Mouse (Mus musculus): ENCODE measurements around the gene Hspa1b. TPM values are rescaled to one million over a fixed set of nuclear protein-coding genes. Genes with fewer than 3 reads are reported as not detected.
"Not testable (repeated sequence)": the region's sequence is repeated elsewhere in the genome, so short reads cannot be mapped to it uniquely, and the experiment has no call there.

Hspa1b gene
- polyA plus RNA-seq, 1 experiment from 2014 or later: 0.56 TPM

- no peak for ATAC-seq (ENCODE audit: low FRiP score)
- WGBS: under 1% methylated on average over 29 of the region's 29 CpGs
These were observed 7.2 kb downstream of the Hspa1b start for GRCm38 (mm10) chr17:34951636-34952377.

GRCm38 (mm10) chr17:34950514-34951455 lies 8.3 kb downstream of the Hspa1b start:
- Histone ChIP-seq H3K36me3 (replicated peaks; ENCODE audit: control insufficient read depth, insufficient read depth) (peaks cover 29% of the 10 kb centered on the region), H3K9ac (peak overlapping the region; percentile 98), H3K4me3 (replicated peaks; ENCODE audit: low read length) (peak overlapping the region; percentile 74), H3K9me3 (ENCODE audit: control insufficient read depth, low read length) (no peaks in the 10 kb centered on the region), H3K4me1 (replicated peaks; ENCODE audit: control insufficient read depth, insufficient read depth, low read length) (peaks cover 15% of the 10 kb centered on the region), H3K4me2 (replicated peaks) (peak overlapping the region; percentile 83), H3K27me3 (ENCODE audit: control insufficient read depth, insufficient read depth, low read length) (peaks cover 8% of the 10 kb centered on the region), H3K27ac (peak overlapping the region; percentile 86)
- no peak for ATAC-seq (ENCODE audit: low FRiP score)
- DNase-seq (ENCODE audit: low spot score): no peak
- WGBS: 29% methylated on average over 10 of the region's 10 CpGs

More at GRCm38 (mm10) chr17:34951636-34952377, 7.2 kb downstream of the Hspa1b start:
- Histone ChIP-seq H3K27ac (peak overlapping the region; percentile 86), H3K4me3 (replicated peaks; ENCODE audit: low read length) (peak overlapping the region; percentile 74), H3K36me3 (replicated peaks; ENCODE audit: control insufficient read depth, insufficient read depth) (peaks cover 29% of the 10 kb centered on the region), H3K9ac (peak overlapping the region; percentile 98), H3K9me3 (ENCODE audit: control insufficient read depth, low read length) (no peaks in the 10 kb centered on the region), H3K4me2 (replicated peaks) (peak overlapping the region; percentile 83), H3K4me1 (replicated peaks; ENCODE audit: control insufficient read depth, insufficient read depth, low read length) (peaks cover 15% of the 10 kb centered on the region), H3K27me3 (ENCODE audit: control insufficient read depth, insufficient read depth, low read length) (peaks cover 11% of the 10 kb centered on the region)
- DNase-seq (ENCODE audit: low spot score): peak; percentile 47

DNA sequence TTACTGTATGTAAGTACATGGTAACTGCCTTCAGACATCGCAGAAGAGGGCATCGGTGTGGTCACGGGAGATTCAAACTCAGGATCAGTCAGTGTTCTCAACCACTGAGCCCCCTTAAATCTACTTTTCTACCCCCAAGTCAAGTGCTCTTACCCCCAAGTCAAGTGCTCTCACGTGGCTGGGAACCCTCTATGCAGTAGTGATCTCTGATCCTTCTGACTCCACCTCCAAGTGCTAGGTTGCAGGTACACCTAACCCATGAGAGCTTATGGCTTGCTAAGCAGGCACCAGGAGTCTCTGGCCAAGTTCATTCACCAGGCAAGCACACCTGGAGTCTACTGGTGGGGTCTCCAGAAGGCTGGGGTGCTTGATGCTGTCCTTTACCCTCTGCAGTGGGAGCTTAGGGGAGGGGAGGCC lies 9.5 kb downstream of the Hspa1b start:
- H3K36me3 ChIP-seq (replicated peaks; ENCODE audit: control insufficient read depth, insufficient read depth): peaks cover 29% of the 10 kb centered on the region
- ATAC-seq (ENCODE audit: low FRiP score): no peak
- H3K27ac ChIP-seq: no peak overlapping the region
- no peak overlapping the region for H3K4me3 ChIP-seq (replicated peaks; ENCODE audit: low read length)
- no peaks in the 10 kb centered on the region for H3K9me3 ChIP-seq (ENCODE audit: control insufficient read depth, low read length)
- peaks cover 15% of the 10 kb centered on the region for H3K4me1 ChIP-seq (replicated peaks; ENCODE audit: control insufficient read depth, insufficient read depth, low read length)
- no peak overlapping the region for H3K4me2 ChIP-seq (replicated peaks)
- no peak for DNase-seq (ENCODE audit: low spot score)
- no peaks in the 10 kb centered on the region for H3K27me3 ChIP-seq (ENCODE audit: control insufficient read depth, insufficient read depth, low read length)
- 34% methylated on average over 4 of the region's 4 CpGs for WGBS
- H3K9ac ChIP-seq: no peak overlapping the region

DNA sequence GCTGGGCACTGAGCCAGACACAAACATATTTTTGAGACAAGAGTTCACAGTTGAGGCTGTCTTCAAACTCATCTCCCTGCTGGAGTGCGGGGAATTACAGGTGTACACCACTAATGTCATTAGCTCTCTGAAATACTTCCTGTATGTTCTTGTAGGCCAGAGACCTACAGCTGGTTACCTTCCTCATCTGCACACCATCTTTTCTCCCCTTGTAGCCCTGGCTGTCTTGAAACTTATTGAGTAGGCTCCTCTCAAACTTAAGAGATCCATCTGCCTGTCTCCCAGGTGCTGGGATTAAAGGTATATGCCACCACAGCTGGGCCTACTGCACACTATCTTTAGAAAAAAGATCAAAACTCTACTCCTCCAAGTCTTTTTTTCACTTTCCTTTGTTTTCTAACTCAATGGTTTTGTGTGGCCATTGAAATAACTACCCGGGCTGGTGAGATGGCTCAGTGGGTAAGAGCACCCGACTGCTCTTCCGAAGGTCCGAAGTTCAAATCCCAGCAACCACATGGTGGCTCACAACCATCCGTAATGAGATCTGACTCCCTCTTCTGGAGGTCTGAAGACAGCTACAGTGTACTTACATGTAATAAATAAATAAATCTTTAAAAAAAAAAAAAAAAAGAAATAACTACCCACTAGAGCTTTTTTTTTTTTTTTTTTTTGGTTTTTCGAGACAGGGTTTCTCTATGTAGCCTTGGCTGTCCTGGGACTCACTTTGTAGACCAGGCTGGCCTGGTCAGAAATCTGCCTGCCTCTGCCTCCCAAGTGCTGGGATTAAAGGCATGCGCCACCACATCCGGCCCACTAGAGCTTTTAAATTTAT lies 10.1 kb downstream of the Hspa1b start:
- 64% methylated on average over 9 of the region's 9 CpGs for WGBS
- H3K9ac ChIP-seq; H3K4me3 ChIP-seq (replicated peaks; ENCODE audit: low read length); DNase-seq (ENCODE audit: low spot score); H3K27me3 ChIP-seq (ENCODE audit: control insufficient read depth, insufficient read depth, low read length); ATAC-seq (ENCODE audit: low FRiP score); H3K27ac ChIP-seq; H3K4me2 ChIP-seq (replicated peaks); H3K9me3 ChIP-seq (ENCODE audit: control insufficient read depth, low read length): not testable (repeated sequence)
- H3K4me1 ChIP-seq (replicated peaks; ENCODE audit: control insufficient read depth, insufficient read depth, low read length): peaks cover 15% of the 10 kb centered on the region
- peaks cover 29% of the 10 kb centered on the region for H3K36me3 ChIP-seq (replicated peaks; ENCODE audit: control insufficient read depth, insufficient read depth)

DNA sequence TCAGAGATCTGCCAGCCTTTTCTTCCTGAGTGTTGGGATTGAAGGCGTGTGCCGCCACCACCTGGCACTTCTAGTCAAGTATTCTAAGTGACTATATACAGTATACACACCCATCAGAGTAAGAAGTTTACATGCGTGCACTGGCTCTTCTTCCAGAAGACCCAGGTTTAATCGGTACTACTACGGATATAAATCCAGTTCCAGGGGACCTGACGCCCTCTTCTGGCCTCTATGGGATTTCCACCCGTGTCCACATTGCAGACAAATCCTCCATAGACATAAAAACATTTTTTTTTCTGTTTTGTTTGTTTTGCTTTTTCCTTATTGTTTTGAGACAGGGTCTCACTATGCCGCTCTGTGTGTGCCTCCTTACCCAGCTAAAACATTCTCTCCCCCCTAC lies 11.4 kb downstream of the Hspa1b start:
- Histone ChIP-seq H3K4me1 (replicated peaks; ENCODE audit: control insufficient read depth, insufficient read depth, low read length) (peaks cover 15% of the 10 kb centered on the region), H3K27ac (no peak overlapping the region), H3K9ac (no peak overlapping the region), H3K4me3 (replicated peaks; ENCODE audit: low read length) (no peak overlapping the region), H3K27me3 (ENCODE audit: control insufficient read depth, insufficient read depth, low read length) (no peaks in the 10 kb centered on the region), H3K4me2 (replicated peaks) (no peak overlapping the region), H3K9me3 (ENCODE audit: control insufficient read depth, low read length) (no peaks in the 10 kb centered on the region), H3K36me3 (replicated peaks; ENCODE audit: control insufficient read depth, insufficient read depth) (peaks cover 29% of the 10 kb centered on the region)
- no peak for ATAC-seq (ENCODE audit: low FRiP score)
- DNase-seq (ENCODE audit: low spot score): no peak
- 27% methylated on average over 8 of the region's 8 CpGs for WGBS

DNA sequence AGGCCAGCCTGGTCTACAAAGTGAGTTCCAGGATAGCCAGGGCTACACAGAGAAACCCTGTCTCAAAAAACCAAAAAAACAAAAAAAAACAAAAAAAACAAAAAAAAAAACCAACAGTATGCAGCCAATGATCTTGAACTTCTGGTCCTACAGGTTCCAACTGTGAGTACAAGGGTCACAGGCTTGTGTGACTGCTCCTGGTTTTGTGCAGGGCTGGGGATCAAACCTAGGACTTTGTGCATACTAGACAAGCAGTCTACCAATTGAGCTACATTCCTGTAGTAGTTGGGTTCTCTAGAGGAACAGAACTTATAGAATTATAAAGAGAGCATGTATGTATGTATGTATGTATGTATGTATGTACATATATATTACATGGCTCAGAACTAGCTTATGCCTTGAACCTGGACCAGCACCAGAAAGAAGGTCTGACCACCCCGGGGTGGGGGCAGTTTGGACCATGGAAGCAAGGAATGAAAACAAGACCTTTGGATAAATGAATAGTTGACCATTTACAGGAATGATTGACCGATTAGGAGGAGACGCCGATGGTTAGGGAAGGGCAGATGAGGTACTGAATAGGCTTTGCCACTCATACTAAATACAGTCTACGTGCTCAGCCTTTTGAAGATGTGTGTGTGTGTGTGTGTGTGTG lies 12.4 kb downstream of the Hspa1b start:
- H3K27ac ChIP-seq: no peak overlapping the region
- H3K4me1 ChIP-seq (replicated peaks; ENCODE audit: control insufficient read depth, insufficient read depth, low read length): peaks cover 15% of the 10 kb centered on the region
- no peaks in the 10 kb centered on the region for H3K27me3 ChIP-seq (ENCODE audit: control insufficient read depth, insufficient read depth, low read length)
- H3K36me3 ChIP-seq (replicated peaks; ENCODE audit: control insufficient read depth, insufficient read depth): peaks cover 29% of the 10 kb centered on the region
- DNase-seq (ENCODE audit: low spot score): no peak
- WGBS: 94% methylated on average over 5 of the region's 5 CpGs
- H3K9ac ChIP-seq: no peak overlapping the region
- ATAC-seq (ENCODE audit: low FRiP score): no peak
- no peak overlapping the region for H3K4me3 ChIP-seq (replicated peaks; ENCODE audit: low read length)
- H3K4me2 ChIP-seq (replicated peaks): no peak overlapping the region
- H3K9me3 ChIP-seq (ENCODE audit: control insufficient read depth, low read length): no peaks in the 10 kb centered on the region

GRCm38 (mm10) chr17:34944362-34944761 lies 14.7 kb downstream of the Hspa1b start:
- H3K4me1 ChIP-seq (replicated peaks; ENCODE audit: control insufficient read depth, insufficient read depth, low read length): no peaks in the 10 kb centered on the region
- ATAC-seq (ENCODE audit: low FRiP score): no peak

DNA sequence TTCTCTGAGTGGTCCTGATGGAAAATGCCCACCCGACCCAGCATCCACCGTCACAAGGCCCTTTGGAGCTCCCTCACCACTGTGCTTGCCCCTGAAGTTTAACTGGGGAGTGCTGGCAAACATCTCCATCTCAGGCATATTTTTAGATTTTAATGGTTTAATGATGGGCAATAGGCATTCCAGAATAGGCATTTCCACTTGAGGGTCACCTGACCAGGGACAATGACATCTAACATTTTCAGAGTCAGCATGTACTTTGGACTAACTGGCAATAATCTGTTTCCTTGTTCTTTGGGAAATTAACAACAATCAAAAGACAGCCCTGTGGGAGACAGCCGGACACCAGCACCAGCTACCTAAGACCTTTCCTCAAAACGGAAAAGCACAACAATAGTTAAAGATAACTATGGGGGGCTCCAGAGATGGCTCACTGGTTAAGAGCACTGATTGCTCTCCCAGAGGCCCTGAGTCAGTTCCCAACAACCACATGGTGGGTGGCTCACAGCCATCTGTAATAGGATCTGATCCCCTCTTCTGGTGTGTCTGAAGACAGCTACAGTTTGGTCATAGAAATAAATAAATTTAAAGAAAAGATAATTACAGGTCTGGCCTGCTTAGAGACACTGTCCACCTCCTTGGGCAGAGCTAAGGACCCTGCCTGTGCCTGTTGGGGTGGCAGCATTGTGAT lies 15.8 kb downstream of the Hspa1b start:
- Histone ChIP-seq H3K9me3 (ENCODE audit: control insufficient read depth, low read length) (no peaks in the 10 kb centered on the region), H3K9ac (no peak overlapping the region), H3K36me3 (replicated peaks; ENCODE audit: control insufficient read depth, insufficient read depth) (no peaks in the 10 kb centered on the region; the same call in 1 of the 2 replicates), H3K4me3 (replicated peaks; ENCODE audit: low read length) (no peak overlapping the region), H3K27ac (no peak overlapping the region), H3K4me1 (replicated peaks; ENCODE audit: control insufficient read depth, insufficient read depth, low read length) (no peaks in the 10 kb centered on the region), H3K27me3 (ENCODE audit: control insufficient read depth, insufficient read depth, low read length) (no peaks in the 10 kb centered on the region), H3K4me2 (replicated peaks) (no peak overlapping the region)
- DNase-seq (ENCODE audit: low spot score) (no peak), ATAC-seq (ENCODE audit: low FRiP score) (no peak)
- 84% methylated on average over 4 of the region's 4 CpGs for WGBS

More at GRCm38 (mm10) chr17:34944362-34944761, 14.7 kb downstream of the Hspa1b start:
- H3K27ac ChIP-seq: no peak overlapping the region
- DNase-seq (ENCODE audit: low spot score): no peak
- no peaks in the 10 kb centered on the region for H3K27me3 ChIP-seq (ENCODE audit: control insufficient read depth, insufficient read depth, low read length)
- H3K36me3 ChIP-seq (replicated peaks; ENCODE audit: control insufficient read depth, insufficient read depth): peaks cover 9% of the 10 kb centered on the region
- no peak overlapping the region for H3K4me3 ChIP-seq (replicated peaks; ENCODE audit: low read length)
- no peak overlapping the region for H3K4me2 ChIP-seq (replicated peaks)
- H3K9ac ChIP-seq: no peak overlapping the region
- H3K9me3 ChIP-seq (ENCODE audit: control insufficient read depth, low read length): no peaks in the 10 kb centered on the region

Measured in hindbrain, embryonic 14.5 days (tissue).